Mouse (Mus musculus): ENCODE data around the gene Dusp12. TPM values are rescaled to one million over a fixed set of nuclear protein-coding genes. Genes with fewer than 3 reads are reported as not detected.
A peak's percentile ranks its signal among the peaks of the same experiment; 100 is the strongest.

Gene Dusp12
- polyA plus RNA-seq, 1 experiment from 2014 or later = 38.2 TPM

- no peak for DNase-seq (ENCODE audit: low spot score)
- 94% methylated on average over 2 of the region's 2 CpGs for WGBS
- Histone ChIP-seq H3K4me3 (no peak overlapping the region), H3K4me1 (peaks cover 7% of the 10 kb centered on the region), H3K36me3 (replicated peaks) (peaks cover 17% of the 10 kb centered on the region), H3K27me3 (replicated peaks; ENCODE audit: low read depth, poor library complexity, severe bottlenecking) (no peaks in the 10 kb centered on the region), H3K9me3 (no peaks in the 10 kb centered on the region), H3K27ac (replicated peaks) (no peak overlapping the region)
These were observed 35.3 kb downstream of the Dusp12 start for GRCm38 (mm10) chr1:170850007-170850406.

GRCm38 (mm10) chr1:170845448-170846307 lies 39.7 kb downstream of the Dusp12 start:
- Histone ChIP-seq H3K27ac (replicated peaks) (no peak overlapping the region), H3K4me1 (peaks cover under 1% of the 10 kb centered on the region; the same call in 1 of the 2 replicates), H3K9me3 (no peaks in the 10 kb centered on the region), H3K4me3 (no peak overlapping the region), H3K27me3 (replicated peaks; ENCODE audit: low read depth, poor library complexity, severe bottlenecking) (no peaks in the 10 kb centered on the region), H3K36me3 (replicated peaks) (peaks cover 18% of the 10 kb centered on the region)
- WGBS = 47% methylated on average over 10 of the region's 10 CpGs
- DNase-seq (ENCODE audit: low spot score) = no peak

GRCm38 (mm10) chr1:170844380-170844779 lies 41.0 kb downstream of the Dusp12 start:
- Histone ChIP-seq H3K36me3 (replicated peaks) (peaks cover 15% of the 10 kb centered on the region; the same call in 1 of the 2 replicates), H3K27ac (replicated peaks) (no peak overlapping the region), H3K9me3 (no peaks in the 10 kb centered on the region), H3K4me1 (no peaks in the 10 kb centered on the region), H3K4me3 (no peak overlapping the region), H3K27me3 (replicated peaks; ENCODE audit: low read depth, poor library complexity, severe bottlenecking) (no peaks in the 10 kb centered on the region)
- DNase-seq (ENCODE audit: low spot score) = peak; percentile 45
- 52% methylated on average over 8 of the region's 8 CpGs for WGBS

- Histone ChIP-seq H3K36me3 (replicated peaks) (peaks cover 9% of the 10 kb centered on the region), H3K9me3 (no peaks in the 10 kb centered on the region), H3K27ac (replicated peaks) (no peak overlapping the region), H3K4me1 (no peaks in the 10 kb centered on the region), H3K27me3 (replicated peaks; ENCODE audit: low read depth, poor library complexity, severe bottlenecking) (no peaks in the 10 kb centered on the region), H3K4me3 (no peak overlapping the region)
- no peak for DNase-seq (ENCODE audit: low spot score)
These were observed 45.7 kb downstream of the Dusp12 start for GRCm38 (mm10) chr1:170839685-170840084.

- 83% methylated on average over 9 of the region's 9 CpGs for WGBS
- H3K36me3 ChIP-seq (replicated peaks) = peaks cover 21% of the 10 kb centered on the region
These were observed 50.6 kb downstream of the Dusp12 start for GRCm38 (mm10) chr1:170834756-170835155.

GRCm38 (mm10) chr1:170829781-170830180 lies 55.6 kb downstream of the Dusp12 start:
- Histone ChIP-seq H3K27ac (replicated peaks) (no peak overlapping the region), H3K4me1 (no peaks in the 10 kb centered on the region), H3K9me3 (no peaks in the 10 kb centered on the region), H3K27me3 (replicated peaks; ENCODE audit: low read depth, poor library complexity, severe bottlenecking) (no peaks in the 10 kb centered on the region), H3K36me3 (replicated peaks) (peaks cover 21% of the 10 kb centered on the region), H3K4me3 (no peak overlapping the region)
- DNase-seq (ENCODE audit: low spot score) = no peak
- 98% methylated on average over 1 of the region's 1 CpGs for WGBS

More at GRCm38 (mm10) chr1:170834756-170835155, 50.6 kb downstream of the Dusp12 start:
- Histone ChIP-seq H3K27me3 (replicated peaks; ENCODE audit: low read depth, poor library complexity, severe bottlenecking) (no peaks in the 10 kb centered on the region), H3K4me3 (no peak overlapping the region), H3K27ac (replicated peaks) (no peak overlapping the region), H3K4me1 (no peaks in the 10 kb centered on the region), H3K9me3 (no peaks in the 10 kb centered on the region)
- DNase-seq (ENCODE audit: low spot score) = no peak

- Histone ChIP-seq H3K36me3 (replicated peaks) (peaks cover 21% of the 10 kb centered on the region; the same call in 1 of the 2 replicates), H3K27ac (replicated peaks) (no peak overlapping the region), H3K4me3 (no peak overlapping the region), H3K27me3 (replicated peaks; ENCODE audit: low read depth, poor library complexity, severe bottlenecking) (no peaks in the 10 kb centered on the region), H3K4me1 (no peaks in the 10 kb centered on the region), H3K9me3 (no peaks in the 10 kb centered on the region)
- 92% methylated on average over 6 of the region's 6 CpGs for WGBS
- no peak for DNase-seq (ENCODE audit: low spot score)
These were observed 56.0 kb downstream of the Dusp12 start for GRCm38 (mm10) chr1:170829344-170829743.

Other genes with a start within 250 kb of the Dusp12 start
- 5.5 and 6.0 TPM in 2 replicates for gene Olfml2b, start 241.0 kb downstream of the Dusp12 start, polyA plus RNA-seq (2016; fragmentation: Nextera tagmentation; extraction: Ambion mirVana)
- gene Atf6, start 17.8 kb downstream of the Dusp12 start, polyA plus RNA-seq (2016; fragmentation: Nextera tagmentation; extraction: Ambion mirVana) = 7.0 and 8.0 TPM in 2 replicates
- 0.19 TPM in 1 of 2 replicates, not detected in the other for gene Gm26620, start 475 bp downstream of the Dusp12 start, polyA plus RNA-seq (2016; fragmentation: Nextera tagmentation; extraction: Ambion mirVana)
- gene Fcrlb, start 27.4 kb upstream of the Dusp12 start, polyA plus RNA-seq (2016; fragmentation: Nextera tagmentation; extraction: Ambion mirVana) = 0.15 TPM in 1 of 2 replicates, not detected in the other
- not detected in 2 replicates for gene Fcrla, start 42.0 kb upstream of the Dusp12 start, polyA plus RNA-seq (2016; fragmentation: Nextera tagmentation; extraction: Ambion mirVana)
- gene Fcgr2b, start 91.0 kb upstream of the Dusp12 start, polyA plus RNA-seq (2016; fragmentation: Nextera tagmentation; extraction: Ambion mirVana) = not detected in 2 replicates
- 0.31 TPM in 1 of 2 replicates, not detected in the other for gene Fcgr4, start 133.4 kb upstream of the Dusp12 start, polyA plus RNA-seq (2016; fragmentation: Nextera tagmentation; extraction: Ambion mirVana)
- gene Fcgr3, start 179.4 kb upstream of the Dusp12 start, polyA plus RNA-seq (2016; fragmentation: Nextera tagmentation; extraction: Ambion mirVana) = 3.8 and 5.5 TPM in 2 replicates
- gene Cfap126, start 228.4 kb upstream of the Dusp12 start, polyA plus RNA-seq (2016; fragmentation: Nextera tagmentation; extraction: Ambion mirVana) = 1.1 and 2.0 TPM in 2 replicates